9 mouse cellular contexts compared by ENCODE assay signal in the genomic region with DNA sequence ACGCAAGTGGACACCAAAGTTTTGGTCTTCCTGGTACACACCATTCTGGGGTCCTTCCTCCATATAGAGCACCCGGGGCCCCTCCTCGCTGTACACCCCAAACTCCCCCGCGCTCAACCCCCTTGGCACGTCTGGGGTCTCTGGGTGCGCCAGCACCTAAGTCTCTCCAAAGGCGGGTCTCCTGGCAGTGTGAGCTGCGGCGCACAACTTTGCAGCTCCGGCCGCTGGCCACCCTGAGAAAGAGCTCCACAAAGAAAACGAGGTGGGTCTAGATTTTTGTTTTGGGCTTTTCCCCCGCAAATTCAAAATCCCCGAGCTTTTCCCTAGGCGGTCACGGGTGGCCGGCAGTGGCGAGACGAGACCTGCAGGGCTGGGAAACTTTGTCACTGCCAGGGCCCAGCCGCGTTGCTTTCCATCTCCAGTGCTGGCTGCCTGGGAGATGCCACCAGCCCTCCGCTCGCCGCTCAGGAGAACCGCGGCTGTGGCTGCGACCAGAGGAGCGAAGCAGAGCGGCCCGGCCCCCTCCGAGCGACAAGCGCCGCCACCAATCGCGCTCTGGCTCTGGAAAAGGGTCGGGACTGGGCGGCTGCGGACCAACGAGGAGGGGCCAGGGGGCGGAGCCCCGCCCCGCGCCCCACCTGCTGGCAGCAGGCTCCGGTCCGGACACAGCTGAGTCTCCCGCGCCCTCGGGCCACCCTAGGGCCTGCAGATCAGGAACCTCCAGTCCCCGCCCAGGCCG. TPM values are rescaled to one million over a fixed set of nuclear protein-coding genes. Genes with fewer than 3 reads are reported as not detected.
DNase-seq lines count a peak whose midpoint lies in the region; ATAC-seq lines count a peak whose summit lies in the region.
"Had no signal": no experiment of that assay in that cellular context is flagged by ENCODE, and none has a peak within 500 bp of the region (broad histone marks: within the 10 kb centered on the region; RNA-seq: fewer than 3 reads in every experiment).

A gene (minus strand): TSS at position 474 of the 739 bp plus-strand sequence.

- no peaks in the 10 kb centered on the region for H3K36me3 ChIP-seq in intestine, embryonic 15.5 days

- peak within 1 kb of the TSS; percentile 56 for H3K9ac ChIP-seq in intestine, embryonic 15.5 days

- peak within 1 kb of the TSS; percentile 37; the same call in 1 of the 2 replicates for H3K27ac ChIP-seq in intestine, embryonic 15.5 days
- H3K27ac ChIP-seq: macrophage had no signal

- H3K9me3 ChIP-seq in intestine, embryonic 15.5 days = no peaks in the 10 kb centered on the region

- H3K27me3 ChIP-seq in intestine, embryonic 15.5 days (replicated peaks) = 0 out of 2 replicates have a peak, but pooled peaks cover 6% of the 10 kb centered on the region

- H3K4me2 ChIP-seq in intestine, embryonic 15.5 days (replicated peaks) = peak within 1 kb of the TSS; percentile 97

- DNase-seq in adrenal gland, postnatal 10 days = peak; percentile 97
- DNase-seq in embryo, embryonic 9.5 days (ENCODE audit: extremely low spot score) = peak; percentile 92
- DNase-seq in gonadal fat pad, adult 2 months (ENCODE audit: low read depth) = no peak
- peak; percentile 67 to 92 for DNase-seq in left cerebral cortex, adult 9 months (ENCODE audit: low spot score in 2 of 2)
- peak; percentile 93 for DNase-seq in right cerebral cortex, postnatal 25 days
- peak; percentile 90 for DNase-seq in yolk sac, embryonic 10.5 days (ENCODE audit: low spot score)

- peak within 1 kb of the TSS; percentile 49 for H3K4me3 ChIP-seq in intestine, embryonic 15.5 days (replicated peaks)

- peaks cover 10% of the 10 kb centered on the region; the same call in 1 of the 2 replicates for H3K4me1 ChIP-seq in intestine, embryonic 15.5 days (replicated peaks)

- ATAC-seq in intestine, embryonic 15.5 days = peak; percentile 99
- ATAC-seq in megakaryocyte, adult 5-6 weeks (ENCODE audit: poor library complexity, severe bottlenecking) = 0 out of 2 replicates have a peak, but pooled peaks have one; percentile 15

- under 1% methylated on average over 48 of the region's 52 CpGs for WGBS in intestine, embryonic 15.5 days

RNA-seq across cellular contexts. Expression of the gene that starts here (rescaled TPM):
- total RNA-seq in adrenal gland, postnatal 10 days (2021) = 10 to 100 TPM; 21.8 to 25.0 TPM
- 38.2 and 42.8 TPM in 2 replicates for polyA plus RNA-seq in gonadal fat pad, adult 2 months (2012; rRNA removed)
- polyA plus RNA-seq in intestine, embryonic 15.5 days (2015; fragmentation: Nextera tagmentation; extraction: Ambion mirVana) = 19.4 and 21.3 TPM in 2 replicates
- total RNA-seq in megakaryocyte, adult 5-6 weeks (2015) = not detected in 2 replicates
- not detected in 2 replicates for total RNA-seq in megakaryocyte, adult 5-6 weeks (2017)
- polyA plus RNA-seq: macrophage had no signal

Comparison
In these comparisons a context has a peak if more than half of its experiments do, and no peak if none do; other contexts are left out.
1. RNA of the gene that starts here (total RNA-seq): 21.8 to 25.0 TPM in adrenal gland, postnatal 10 days; not detected in megakaryocyte, adult 5-6 weeks; every median in the first group is over 10 times any median in the second.
2. Peak in ATAC-seq in megakaryocyte, adult 5-6 weeks; RNA of the gene not detected or under 1 TPM.